Mouse (Mus musculus) megakaryocyte, embryonic 14.5 days (primary cell): ENCODE measurements around the gene Gm20388. TPM values are rescaled to one million over a fixed set of nuclear protein-coding genes. Genes with fewer than 3 reads are reported as not detected.

Experiments used
- H3K27me3 ChIP-seq: replicated peaks from 2 replicates; pipeline ENCODE3; 2012; ENCODE audit warnings: inconsistent platforms
- H3K36me3 ChIP-seq: replicated peaks from 2 replicates; pipeline ENCODE3; 2012; ENCODE audit warnings: low read length, inconsistent platforms, mixed read lengths
- H3K4me1 ChIP-seq: 2 replicates; pipeline ENCODE4 v1.6.1; 2012; ENCODE audit warnings: inconsistent platforms
- H3K4me3 ChIP-seq: replicated peaks from 2 replicates; pipeline ENCODE3; 2012; ENCODE audit warnings: moderate library complexity, mild to moderate bottlenecking, inconsistent platforms
- H3K9me3 ChIP-seq: 2 replicates; pipeline ENCODE4 v1.6.1; 2012; ENCODE audit warnings: inconsistent platforms
- FLI1 ChIP-seq: IDR thresholded peaks from 2 replicates; pipeline ENCODE4 v1.6.1; 2012; ENCODE audit warnings: low read length, inconsistent platforms, mixed read lengths
- GATA1 ChIP-seq: IDR thresholded peaks from 3 replicates; pipeline ENCODE4 v1.6.1; 2012; ENCODE audit warnings: mixed read lengths, low read length, inconsistent platforms, borderline replicate concordance
- polyA plus RNA-seq: library from polyadenylated mRNA; stranded (reverse); fragments of >175 nt; gene quantifications from 2 replicates; pipeline ENCODE4 v1.2.3, GENCODE M21; 2012; ENCODE audit warnings: low replicate concordance; ENCODE audit not compliant: insufficient read depth

The Gm20388 gene
- polyA plus RNA-seq, 1 experiment, result 111 TPM

DNA sequence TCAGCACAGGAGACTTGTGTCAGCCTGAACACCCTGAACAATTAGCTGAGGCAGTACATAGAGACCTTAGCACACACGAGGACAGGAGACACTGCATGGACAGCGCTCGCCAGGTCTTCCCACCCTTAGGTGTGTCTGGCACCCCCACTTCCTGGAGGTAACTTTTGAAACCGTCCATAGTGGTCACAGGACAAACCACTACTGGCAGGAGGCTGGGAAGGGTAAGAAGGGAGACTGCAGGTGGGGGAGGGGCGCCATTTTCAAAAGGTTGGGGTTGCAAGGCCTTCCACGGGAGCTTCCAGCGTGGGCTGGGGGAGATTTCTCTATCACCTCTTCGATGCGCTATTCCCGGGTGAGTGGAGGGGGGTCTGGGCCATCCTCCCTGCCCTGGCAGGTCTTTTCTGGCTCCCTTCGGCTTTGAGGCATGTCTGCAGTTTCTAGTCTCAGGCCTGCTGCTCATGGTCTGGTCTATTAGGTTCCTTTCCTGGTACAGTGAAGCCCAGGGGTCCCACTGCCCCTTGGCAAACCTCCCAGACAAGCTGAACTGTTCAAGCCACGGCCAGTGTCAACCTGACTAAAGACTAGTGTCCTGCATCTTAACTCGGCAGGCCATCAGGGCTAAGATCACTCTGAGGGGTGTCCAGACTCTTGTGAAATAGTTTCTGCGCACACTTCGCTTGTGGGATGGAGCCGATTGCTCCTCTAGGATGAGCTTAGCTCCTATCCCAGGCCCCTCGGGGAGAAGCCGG is 2521.2 kb downstream of the Gm20388 start:
- peaks cover 91% of the 10 kb centered on the region for H3K36me3 ChIP-seq
- H3K9me3 ChIP-seq, result no peaks in the 10 kb centered on the region
- H3K4me1 ChIP-seq, result peaks cover 94% of the 10 kb centered on the region
- peak overlapping the region; percentile 92 for H3K4me3 ChIP-seq
- no peaks in the 10 kb centered on the region for H3K27me3 ChIP-seq
- TF ChIP-seq GATA1, result no peak
- TF ChIP-seq FLI1, result no peak

GRCm38 (mm10) chr8:122432443-122433268 is 2522.0 kb downstream of the Gm20388 start, which contains the start of gene Cyba:
TSS of gene Cyba (minus strand) at chr8:122432930.
- Histone ChIP-seq H3K9me3 (no peaks in the 10 kb centered on the region), H3K4me3 (peak within 1 kb of the TSS; percentile 92), H3K27me3 (no peaks in the 10 kb centered on the region), H3K4me1 (peaks cover 94% of the 10 kb centered on the region), H3K36me3 (peaks cover 91% of the 10 kb centered on the region)
- TF ChIP-seq FLI1 (no peak), GATA1 (no peak)

- Histone ChIP-seq H3K4me3 (peak overlapping the region; percentile 92), H3K4me1 (peaks cover 94% of the 10 kb centered on the region)
Measured at GRCm38 (mm10) chr8:122433269-122433905, 2522.7 kb downstream of the Gm20388 start.

GRCm38 (mm10) chr8:122435375-122435774 is 2524.7 kb downstream of the Gm20388 start:
- no peaks in the 10 kb centered on the region for H3K27me3 ChIP-seq
- TF ChIP-seq GATA1, result no peak
- TF ChIP-seq FLI1, result no peak
- peaks cover 94% of the 10 kb centered on the region for H3K4me1 ChIP-seq
- H3K4me3 ChIP-seq, result no peak overlapping the region
- H3K9me3 ChIP-seq, result no peaks in the 10 kb centered on the region
- peaks cover 94% of the 10 kb centered on the region for H3K36me3 ChIP-seq

More at GRCm38 (mm10) chr8:122433269-122433905, 2522.7 kb downstream of the Gm20388 start:
- H3K36me3 ChIP-seq, result peaks cover 91% of the 10 kb centered on the region
- no peaks in the 10 kb centered on the region for H3K9me3 ChIP-seq
- H3K27me3 ChIP-seq, result no peaks in the 10 kb centered on the region
- TF ChIP-seq GATA1 (no peak), FLI1 (no peak)

- no peaks in the 10 kb centered on the region for H3K9me3 ChIP-seq
- no peak for TF ChIP-seq FLI1
- TF ChIP-seq GATA1, result no peak
- H3K36me3 ChIP-seq, result peaks cover 94% of the 10 kb centered on the region
- H3K27me3 ChIP-seq, result no peaks in the 10 kb centered on the region
- peaks cover 94% of the 10 kb centered on the region for H3K4me1 ChIP-seq
- H3K4me3 ChIP-seq, result peak overlapping the region; percentile 47
Measured at GRCm38 (mm10) chr8:122436146-122436545, 2525.5 kb downstream of the Gm20388 start.

- peaks cover 94% of the 10 kb centered on the region for H3K4me1 ChIP-seq
- H3K9me3 ChIP-seq, result no peaks in the 10 kb centered on the region
- H3K27me3 ChIP-seq, result no peaks in the 10 kb centered on the region
- TF ChIP-seq FLI1, result no peak
- TF ChIP-seq GATA1, result no peak
- H3K4me3 ChIP-seq, result peak overlapping the region; percentile 77
- H3K36me3 ChIP-seq, result peaks cover 92% of the 10 kb centered on the region
Measured at GRCm38 (mm10) chr8:122436586-122437125, 2526.0 kb downstream of the Gm20388 start.

DNA sequence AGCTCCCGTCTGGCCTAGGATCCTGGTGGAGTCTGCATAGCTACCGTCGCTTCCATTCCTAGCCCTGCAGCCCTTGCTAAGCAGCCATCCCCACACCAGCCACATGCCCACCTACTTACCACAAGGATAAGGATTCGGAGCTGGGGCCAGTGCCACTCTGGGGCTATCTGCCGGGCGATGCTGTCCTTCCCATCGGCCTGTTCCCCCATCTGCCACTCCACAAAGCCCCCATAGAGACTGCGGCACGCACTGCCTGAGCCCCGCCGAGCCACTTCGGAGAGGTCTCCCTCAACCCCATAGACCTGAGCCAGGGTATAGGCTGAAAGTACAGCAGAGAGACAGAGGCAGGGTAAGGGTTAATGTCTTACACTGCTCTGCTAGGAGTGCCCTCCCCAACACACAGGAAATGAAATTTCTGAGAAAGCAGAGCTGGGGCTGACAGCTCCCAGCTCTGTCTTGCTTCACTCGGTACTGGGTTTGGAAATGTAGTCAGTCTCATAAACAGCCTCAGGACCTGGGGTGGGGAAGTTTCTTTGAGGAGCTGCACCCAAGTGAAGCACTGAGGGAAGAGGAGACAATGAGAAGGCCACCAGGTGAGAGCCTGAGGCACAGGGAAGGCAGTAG is 2527.2 kb downstream of the Gm20388 start:
- Histone ChIP-seq H3K4me3 (peak overlapping the region; percentile 84), H3K4me1 (peaks cover 94% of the 10 kb centered on the region), H3K36me3 (peaks cover 88% of the 10 kb centered on the region)

DNA sequence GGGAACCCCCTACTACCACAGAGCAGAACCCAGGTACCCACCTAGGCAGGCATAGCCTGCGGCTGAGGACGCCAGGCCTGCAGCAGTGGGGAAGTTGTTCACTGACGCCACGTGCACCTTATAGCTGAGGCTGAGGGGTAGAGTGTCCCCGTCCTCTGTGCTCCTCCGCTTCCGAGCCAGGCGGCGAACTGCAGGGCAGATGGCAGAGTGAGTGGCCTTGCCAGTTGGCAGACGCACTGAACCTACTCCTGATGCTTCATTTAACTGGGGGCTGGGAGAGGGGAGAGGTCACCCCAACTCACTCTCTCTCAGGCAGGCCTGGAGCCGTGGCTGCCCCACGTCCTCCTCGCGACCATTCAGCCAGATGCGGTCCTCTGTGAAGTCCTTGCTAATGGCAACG is 2528.7 kb downstream of the Gm20388 start:
- Histone ChIP-seq H3K36me3 (peaks cover 73% of the 10 kb centered on the region), H3K4me1 (peaks cover 81% of the 10 kb centered on the region)

More for the DNA sequence above, 2527.2 kb downstream of the Gm20388 start:
- Histone ChIP-seq H3K27me3 (no peaks in the 10 kb centered on the region), H3K9me3 (no peaks in the 10 kb centered on the region)
- TF ChIP-seq GATA1 (no peak), FLI1 (no peak)

GRCm38 (mm10) chr8:122441326-122441725 is 2530.7 kb downstream of the Gm20388 start:
- peaks cover 85% of the 10 kb centered on the region for H3K4me1 ChIP-seq
- H3K27me3 ChIP-seq, result peaks cover under 1% of the 10 kb centered on the region
- H3K4me3 ChIP-seq, result peak overlapping the region; percentile 78
- H3K9me3 ChIP-seq, result no peaks in the 10 kb centered on the region
- TF ChIP-seq GATA1 (no peak), FLI1 (no peak)
- peaks cover 57% of the 10 kb centered on the region for H3K36me3 ChIP-seq

More for the DNA sequence above, 2528.7 kb downstream of the Gm20388 start:
- TF ChIP-seq GATA1 (no peak), FLI1 (no peak)
- Histone ChIP-seq H3K27me3 (no peaks in the 10 kb centered on the region), H3K4me3 (peak overlapping the region; percentile 64), H3K9me3 (no peaks in the 10 kb centered on the region)
